Mouse (Mus musculus): ENCODE results near the gene Cldn3. TPM values are rescaled to one million over a fixed set of nuclear protein-coding genes. Genes with fewer than 3 reads are reported as not detected.
"Not testable (repeated sequence)": the region's sequence is repeated elsewhere in the genome, so short reads cannot be mapped to it uniquely, and the experiment has no call there.

Cldn3 gene
- polyA plus RNA-seq, 2 experiments = 8.8 to 18.3 TPM

- WGBS = 57% methylated on average over 2 of the region's 2 CpGs
- no peak overlapping the region for H3K4me3 ChIP-seq (replicated peaks; ENCODE audit: low read length)
- no peak for DNase-seq (ENCODE audit: low spot score)
These were observed 25.6 kb upstream of the Cldn3 start for GRCm38 (mm10) chr5:134960430-134960829.

DNA sequence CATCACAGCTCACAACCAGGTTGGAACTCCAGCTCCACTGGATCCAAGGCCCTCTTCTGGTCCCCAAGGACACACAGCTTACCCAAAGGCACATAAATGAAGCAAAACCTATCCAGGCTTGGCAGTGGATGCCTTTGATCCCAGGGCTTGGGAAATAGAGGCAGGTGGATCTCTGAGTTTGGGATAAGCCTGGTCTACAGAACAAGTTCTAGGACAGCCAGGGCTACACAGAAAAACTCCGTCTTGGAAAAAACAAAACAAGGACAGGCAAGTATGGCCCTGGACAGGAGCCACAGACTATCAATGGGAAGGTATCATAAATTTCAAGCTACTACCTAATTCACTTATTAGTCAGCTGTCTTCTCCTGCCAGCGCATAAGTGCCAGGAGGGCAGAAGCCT is 24.5 kb upstream of the Cldn3 start:
- 97% methylated on average over 2 of the region's 2 CpGs for WGBS
- no peak for TF ChIP-seq POLR2A (IDR thresholded peaks at IDR 0.05; ENCODE audit: borderline replicate concordance, extremely low read depth, insufficient read depth, insufficient read length)
- no peak for ATAC-seq (ENCODE audit: low FRiP score, low read depth)

More at GRCm38 (mm10) chr5:134960430-134960829, 25.6 kb upstream of the Cldn3 start:
- no peak overlapping the region for H3K4me2 ChIP-seq (replicated peaks; ENCODE audit: low read depth, low read length, severe bottlenecking)
- no peaks in the 10 kb centered on the region for H3K9me3 ChIP-seq (ENCODE audit: control insufficient read depth, low read length)
- H3K36me3 ChIP-seq (ENCODE audit: control insufficient read depth, insufficient read depth, low read length) = no peaks in the 10 kb centered on the region
- H3K27ac ChIP-seq (replicated peaks; ENCODE audit: low read depth, low read length) = no peak overlapping the region
- no peaks in the 10 kb centered on the region for H3K4me1 ChIP-seq (ENCODE audit: control insufficient read depth, insufficient read depth, low read length)
- no peak for TF ChIP-seq POLR2A (IDR thresholded peaks at IDR 0.05; ENCODE audit: borderline replicate concordance, extremely low read depth, insufficient read depth, insufficient read length)
- H3K9ac ChIP-seq (ENCODE audit: low read depth, low read length, severe bottlenecking) = no peak overlapping the region
- ATAC-seq (ENCODE audit: low FRiP score, low read depth) = no peak
- no peaks in the 10 kb centered on the region for H3K27me3 ChIP-seq (ENCODE audit: control insufficient read depth, insufficient read depth, low read length)

DNA sequence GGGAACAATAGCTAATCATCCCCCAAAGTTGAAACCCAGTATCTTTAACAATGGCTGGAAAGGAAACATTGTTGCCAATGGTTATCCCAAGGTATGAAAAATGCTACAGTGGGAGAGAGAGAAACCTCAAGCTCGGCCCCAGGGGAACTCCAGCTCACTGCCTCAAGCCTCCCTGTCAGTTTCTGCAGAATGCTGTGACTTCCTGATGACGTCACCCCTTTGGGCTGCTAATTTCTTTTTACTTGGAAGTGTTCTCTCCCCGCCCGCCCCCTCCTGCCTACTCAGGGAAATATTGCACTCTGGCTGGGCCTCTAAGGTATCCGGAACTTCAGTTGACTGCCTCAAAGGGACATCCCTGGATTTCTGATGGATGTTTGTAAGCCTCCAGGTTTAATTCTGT is 22.5 kb upstream of the Cldn3 start:
- ATAC-seq (ENCODE audit: low FRiP score, low read depth) (no peak), DNase-seq (ENCODE audit: low spot score) (peak; percentile 52)
- Histone ChIP-seq H3K4me3 (replicated peaks; ENCODE audit: low read length) (no peak overlapping the region), H3K36me3 (ENCODE audit: control insufficient read depth, insufficient read depth, low read length) (no peaks in the 10 kb centered on the region), H3K27me3 (ENCODE audit: control insufficient read depth, insufficient read depth, low read length) (no peaks in the 10 kb centered on the region), H3K4me1 (ENCODE audit: control insufficient read depth, insufficient read depth, low read length) (peaks cover 10% of the 10 kb centered on the region), H3K9me3 (ENCODE audit: control insufficient read depth, low read length) (no peaks in the 10 kb centered on the region), H3K9ac (ENCODE audit: low read depth, low read length, severe bottlenecking) (no peak overlapping the region), H3K27ac (replicated peaks; ENCODE audit: low read depth, low read length) (no peak overlapping the region), H3K4me2 (replicated peaks; ENCODE audit: low read depth, low read length, severe bottlenecking) (no peak overlapping the region)
- WGBS = 25% methylated on average over 5 of the region's 5 CpGs
- no peak for TF ChIP-seq POLR2A (IDR thresholded peaks at IDR 0.05; ENCODE audit: borderline replicate concordance, extremely low read depth, insufficient read depth, insufficient read length)

More for the DNA sequence above, 24.5 kb upstream of the Cldn3 start:
- H3K9me3 ChIP-seq (ENCODE audit: control insufficient read depth, low read length) = no peaks in the 10 kb centered on the region
- H3K27ac ChIP-seq (replicated peaks; ENCODE audit: low read depth, low read length) = no peak overlapping the region
- H3K9ac ChIP-seq (ENCODE audit: low read depth, low read length, severe bottlenecking) = no peak overlapping the region
- no peaks in the 10 kb centered on the region for H3K36me3 ChIP-seq (ENCODE audit: control insufficient read depth, insufficient read depth, low read length)
- no peaks in the 10 kb centered on the region for H3K27me3 ChIP-seq (ENCODE audit: control insufficient read depth, insufficient read depth, low read length)
- H3K4me2 ChIP-seq (replicated peaks; ENCODE audit: low read depth, low read length, severe bottlenecking) = no peak overlapping the region
- no peak for DNase-seq (ENCODE audit: low spot score)
- no peak overlapping the region for H3K4me3 ChIP-seq (replicated peaks; ENCODE audit: low read length)
- peaks cover 7% of the 10 kb centered on the region for H3K4me1 ChIP-seq (ENCODE audit: control insufficient read depth, insufficient read depth, low read length)

- ATAC-seq (ENCODE audit: low FRiP score, low read depth); H3K27ac ChIP-seq (replicated peaks; ENCODE audit: low read depth, low read length); H3K9me3 ChIP-seq (ENCODE audit: control insufficient read depth, low read length); H3K4me3 ChIP-seq (replicated peaks; ENCODE audit: low read length); DNase-seq (ENCODE audit: low spot score); H3K9ac ChIP-seq (ENCODE audit: low read depth, low read length, severe bottlenecking); H3K27me3 ChIP-seq (ENCODE audit: control insufficient read depth, insufficient read depth, low read length); H3K36me3 ChIP-seq (ENCODE audit: control insufficient read depth, insufficient read depth, low read length); H3K4me2 ChIP-seq (replicated peaks; ENCODE audit: low read depth, low read length, severe bottlenecking); H3K4me1 ChIP-seq (ENCODE audit: control insufficient read depth, insufficient read depth, low read length): not testable (repeated sequence)
These were observed 21.4 kb upstream of the Cldn3 start for GRCm38 (mm10) chr5:134964655-134965054.

DNA sequence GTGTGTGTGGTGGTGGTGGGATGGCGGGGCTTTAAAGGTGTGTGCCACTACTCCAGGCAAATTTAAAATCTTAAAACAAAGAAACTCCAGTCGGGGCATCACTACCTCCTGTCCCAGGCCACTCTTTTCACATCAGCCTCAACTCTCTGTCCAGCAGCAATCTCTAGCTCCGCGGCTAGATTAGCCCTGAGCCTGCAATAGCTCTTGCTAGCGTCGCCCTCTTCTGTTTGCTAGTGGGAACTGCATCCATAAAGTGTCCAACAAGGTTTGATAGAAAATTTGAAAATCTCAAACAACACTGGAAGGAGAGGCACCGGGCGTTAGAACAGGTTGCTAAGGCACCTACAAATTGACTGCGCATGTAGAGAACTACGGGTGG is 20.6 kb upstream of the Cldn3 start:
- peak; percentile 83 for DNase-seq (ENCODE audit: low spot score)
- Histone ChIP-seq H3K4me3 (replicated peaks; ENCODE audit: low read length) (peak overlapping the region; percentile 27), H3K27me3 (ENCODE audit: control insufficient read depth, insufficient read depth, low read length) (no peaks in the 10 kb centered on the region), H3K27ac (replicated peaks; ENCODE audit: low read depth, low read length) (no peak overlapping the region), H3K36me3 (ENCODE audit: control insufficient read depth, insufficient read depth, low read length) (no peaks in the 10 kb centered on the region), H3K4me2 (replicated peaks; ENCODE audit: low read depth, low read length, severe bottlenecking) (peak overlapping the region; percentile 57), H3K9ac (ENCODE audit: low read depth, low read length, severe bottlenecking) (no peak overlapping the region), H3K9me3 (ENCODE audit: control insufficient read depth, low read length) (no peaks in the 10 kb centered on the region), H3K4me1 (ENCODE audit: control insufficient read depth, insufficient read depth, low read length) (peaks cover 10% of the 10 kb centered on the region)
- TF ChIP-seq POLR2A (IDR thresholded peaks at IDR 0.05; ENCODE audit: borderline replicate concordance, extremely low read depth, insufficient read depth, insufficient read length) = no peak
- ATAC-seq (ENCODE audit: low FRiP score, low read depth) = peak; percentile 45; the same call in 1 of the 2 replicates
- 6% methylated on average over 10 of the region's 10 CpGs for WGBS

Data from limb, embryonic 14.5 days (tissue).